10 mouse cellular contexts compared by ENCODE assay signal in the genomic region with DNA sequence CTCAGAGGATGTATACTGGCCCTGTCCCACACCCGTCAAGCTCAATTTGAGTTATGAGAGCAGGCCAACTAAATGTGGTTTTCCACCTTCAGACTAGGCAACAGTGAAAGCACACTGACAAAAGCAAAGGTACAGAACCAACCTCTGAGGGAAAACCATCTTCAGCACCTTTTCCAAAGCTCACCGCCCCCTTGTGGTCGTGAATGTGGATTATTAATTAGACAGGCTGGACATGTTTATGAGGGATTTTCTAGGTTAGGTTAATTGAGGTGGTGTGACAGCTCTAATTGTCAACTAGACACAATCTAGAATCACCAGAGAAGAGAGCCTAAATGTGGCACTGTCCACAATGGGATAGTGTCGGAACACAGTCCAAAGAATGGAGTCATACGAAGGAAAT. TPM values are rescaled to one million over a fixed set of nuclear protein-coding genes. Genes with fewer than 3 reads are reported as not detected.
DNase-seq lines count a peak whose midpoint lies in the region; ATAC-seq and TF ChIP-seq lines count a peak whose summit lies in the region.
"Had no signal": no experiment of that assay in that cellular context is flagged by ENCODE, and none has a peak within 500 bp of the region (broad histone marks: within the 10 kb centered on the region; RNA-seq: fewer than 3 reads in every experiment).

No protein-coding gene starts in this region.

- peaks cover 13% of the 10 kb centered on the region for H3K36me3 ChIP-seq in kidney, postnatal 0 days (ENCODE audit: insufficient read depth, low read length)
- peaks cover 60% of the 10 kb centered on the region for H3K36me3 ChIP-seq in G1E (replicated peaks)
- H3K36me3 ChIP-seq in liver, postnatal 0 days (replicated peaks; ENCODE audit: insufficient read depth, low read length), result peaks cover 12% of the 10 kb centered on the region

- peak; percentile 57 for TF ChIP-seq CTCF in kidney, postnatal 0 days (IDR thresholded peaks at IDR 0.05; ENCODE audit: low read depth)
- TF ChIP-seq CTCF in G1E (IDR thresholded peaks at IDR 0.05; ENCODE audit: low read depth, low read length), result peak; percentile 6; the same call in 1 of the 2 replicates
- peak; percentile 68 for TF ChIP-seq CTCF in liver, postnatal 0 days (IDR thresholded peaks at IDR 0.05; ENCODE audit: low read depth)

- no peak overlapping the region for H3K4me2 ChIP-seq in kidney, postnatal 0 days (ENCODE audit: low read length)
- H3K4me2 ChIP-seq in liver, postnatal 0 days (ENCODE audit: low read depth, low read length), result no peak overlapping the region
- H3K4me2 ChIP-seq: embryonic facial prominence, embryonic 13.5 days; heart, embryonic 13.5 days had no signal

- no peaks in the 10 kb centered on the region for H3K27me3 ChIP-seq in kidney, postnatal 0 days (ENCODE audit: insufficient read depth, low read length)
- H3K27me3 ChIP-seq in G1E (ENCODE audit: insufficient read depth, low read length), result no peaks in the 10 kb centered on the region
- no peaks in the 10 kb centered on the region for H3K27me3 ChIP-seq in liver, postnatal 0 days (ENCODE audit: insufficient read depth, low read length)
- H3K27me3 ChIP-seq: embryonic facial prominence, embryonic 13.5 days; heart, embryonic 13.5 days had no signal

- H3K9me3 ChIP-seq in kidney, postnatal 0 days (replicated peaks; ENCODE audit: low read length), result no peaks in the 10 kb centered on the region
- no peaks in the 10 kb centered on the region for H3K9me3 ChIP-seq in G1E (replicated peaks)
- H3K9me3 ChIP-seq in liver, postnatal 0 days (ENCODE audit: low read length), result no peaks in the 10 kb centered on the region
- H3K9me3 ChIP-seq: embryonic facial prominence, embryonic 13.5 days; heart, embryonic 13.5 days had no signal

- H3K4me1 ChIP-seq in kidney, postnatal 0 days (replicated peaks; ENCODE audit: insufficient read depth, low read length), result 0 out of 2 replicates have a peak, but pooled peaks cover 9% of the 10 kb centered on the region
- H3K4me1 ChIP-seq in G1E (ENCODE audit: insufficient read depth, low read depth, low read length), result peaks cover 12% of the 10 kb centered on the region
- peaks cover 34% of the 10 kb centered on the region for H3K4me1 ChIP-seq in liver, postnatal 0 days (ENCODE audit: insufficient read depth)
- H3K4me1 ChIP-seq: embryonic facial prominence, embryonic 13.5 days had no signal

- DNase-seq in kidney, postnatal 0 days (ENCODE audit: low spot score), result no peak
- DNase-seq in kidney, adult 11 months, result no peak
- peak; percentile 14 for DNase-seq in CD4-positive helper T cell, adult 2 months (ENCODE audit: low read depth, low spot score)
- DNase-seq in G1E (ENCODE audit: low spot score), result no peak
- DNase-seq in liver, postnatal 0 days, result peak; percentile 33
- no peak for DNase-seq in yolk sac, embryonic 10.5 days (ENCODE audit: low spot score)
- no peak for DNase-seq in urinary bladder, adult 18-20 months (ENCODE audit: low spot score in 2 of 2)
- DNase-seq: adrenal gland, adult 8-10 months had no signal

- H3K9ac ChIP-seq in kidney, postnatal 0 days (ENCODE audit: low read depth, low read length), result no peak overlapping the region
- no peak overlapping the region for H3K9ac ChIP-seq in liver, postnatal 0 days (replicated peaks)
- H3K9ac ChIP-seq: embryonic facial prominence, embryonic 13.5 days; heart, embryonic 13.5 days had no signal

- WGBS in kidney, postnatal 0 days, result 76% methylated on average over 5 of the region's 5 CpGs
- 74% methylated on average over 5 of the region's 5 CpGs for WGBS in liver, postnatal 0 days (ENCODE audit: insufficient replicate concordance)

- H3K4me3 ChIP-seq in kidney, postnatal 0 days (replicated peaks; ENCODE audit: low read depth, low read length), result no peak overlapping the region
- no peak overlapping the region for H3K4me3 ChIP-seq in G1E (ENCODE audit: low read depth, low read length)
- no peak overlapping the region for H3K4me3 ChIP-seq in liver, postnatal 0 days (ENCODE audit: low read depth, low read length)
- H3K4me3 ChIP-seq: embryonic facial prominence, embryonic 13.5 days; heart, embryonic 13.5 days had no signal

- no peak for TF ChIP-seq EP300 in liver, postnatal 0 days (IDR thresholded peaks at IDR 0.05; ENCODE audit: low read depth)

- no peak overlapping the region for H3K27ac ChIP-seq in kidney, postnatal 0 days
- H3K27ac ChIP-seq in liver, postnatal 0 days (ENCODE audit: low read depth), result no peak overlapping the region
- H3K27ac ChIP-seq: embryonic facial prominence, embryonic 13.5 days; heart, embryonic 13.5 days had no signal

- no peak for ATAC-seq in kidney, postnatal 0 days (replicated peaks; ENCODE audit: low FRiP score, low read depth)
- ATAC-seq in G1E (ENCODE audit: extremely low read depth, insufficient number of reproducible peaks, low FRiP score, poor library complexity, severe bottlenecking), result no peak
- no peak for ATAC-seq in liver, postnatal 0 days

RNA-seq across cellular contexts. Expression of a gene that starts 30.5 kb away (rescaled TPM):
- 47.5 and 58.8 TPM in 2 replicates for polyA plus RNA-seq in kidney, postnatal 0 days (2015; fragmentation: Nextera tagmentation; extraction: Ambion mirVana)
- 59.0 and 94.7 TPM in 2 replicates for total RNA-seq in G1E (2014; fragmentation: Nextera tagmentation)
- total RNA-seq in G1E (2017), result 38.4 and 71.5 TPM in 2 replicates
- polyA plus RNA-seq in G1E (2012), result 81.8 and 85.4 TPM in 2 replicates
- polyA plus RNA-seq in liver, postnatal 0 days (2015; fragmentation: Nextera tagmentation; extraction: Ambion mirVana), result 9.1 and 12.3 TPM in 2 replicates

RNA-seq across cellular contexts. Expression of a gene that starts 46.2 kb away (rescaled TPM):
- 66.3 and 72.3 TPM in 2 replicates for polyA plus RNA-seq in kidney, postnatal 0 days (2015; fragmentation: Nextera tagmentation; extraction: Ambion mirVana)
- total RNA-seq in G1E (2014; fragmentation: Nextera tagmentation), result 21.8 and 41.1 TPM in 2 replicates
- 51.1 and 69.4 TPM in 2 replicates for total RNA-seq in G1E (2017)
- 45.7 and 51.6 TPM in 2 replicates for polyA plus RNA-seq in G1E (2012)
- polyA plus RNA-seq in liver, postnatal 0 days (2015; fragmentation: Nextera tagmentation; extraction: Ambion mirVana), result 16.2 and 16.7 TPM in 2 replicates

Comparison
In these comparisons a context has a peak if more than half of its experiments do, and no peak if none do; other contexts are left out.
1. DNase-seq: peak in CD4-positive helper T cell, adult 2 months (single experiment) and liver, postnatal 0 days (single experiment); none in kidney, postnatal 0 days (single experiment), kidney, adult 11 months (single experiment), G1E (single experiment), yolk sac, embryonic 10.5 days (single experiment) and urinary bladder, adult 18-20 months (0 of 2).
2. CTCF ChIP-seq: peak in every context shown above with its lines; median percentile 68 in liver, postnatal 0 days; 57 in kidney, postnatal 0 days; 6 in G1E.